Mouse (Mus musculus) layer of hippocampus, adult 18-20 months (tissue): ENCODE results near the gene Plin4. TPM values are rescaled to one million over a fixed set of nuclear protein-coding genes. Genes with fewer than 3 reads are reported as not detected.
"Not testable (repeated sequence)": the region's sequence is repeated elsewhere in the genome, so short reads cannot be mapped to it uniquely, and the experiment has no call there.

Experiments used
- DNase-seq, 2 experiments: peaks; one replicate each; pipeline ENCODE4 v3.0.0; 2022; ENCODE audit warnings: low spot score in 2 of 2
- total RNA-seq, 2 experiments: library from RNA; stranded (reverse); gene quantifications; 2 replicates each; pipeline ENCODE4 v1.2.3; 2021

Plin4 gene
- total RNA-seq, 2 experiments from 2014 or later = 16.3 to 16.9 TPM

- DNase-seq = not testable (repeated sequence)
Measured at GRCm38 (mm10) chr17:56065715-56066114, 43.9 kb downstream of the Plin4 start.

GRCm38 (mm10) chr17:56062081-56062480, 47.5 kb downstream of the Plin4 start:
- no peak for DNase-seq

- no peak for DNase-seq
Measured at GRCm38 (mm10) chr17:56057381-56058120, 52.1 kb downstream of the Plin4 start.

GRCm38 (mm10) chr17:56055945-56056678, 53.5 kb downstream of the Plin4 start:
- no peak for DNase-seq

GRCm38 (mm10) chr17:56054938-56055337, 54.7 kb downstream of the Plin4 start:
- DNase-seq = no peak

GRCm38 (mm10) chr17:56051369-56051768, 58.2 kb downstream of the Plin4 start:
- DNase-seq = no peak

Other genes with a start within 250 kb of the Plin4 start
- gene Zfp119a, start 230.9 kb downstream of the Plin4 start, total RNA-seq = 1 to 10 TPM; 4.7 to 5.9 TPM
- 1 to 10 TPM; 6.2 to 6.5 TPM for gene Zfp959, start 217.7 kb downstream of the Plin4 start, total RNA-seq
- gene Zfp119b, start 160.3 kb downstream of the Plin4 start, total RNA-seq = 1 to 10 TPM; 2.9 to 3.6 TPM
- 1 to 10 TPM; 1.4 to 1.5 TPM for gene Ebi3, start 157.2 kb downstream of the Plin4 start, total RNA-seq
- gene Yju2, start 150.7 kb downstream of the Plin4 start, total RNA-seq = 10 to 100 TPM; 16.9 to 17.5 TPM
- gene Shd, start 139.3 kb downstream of the Plin4 start, total RNA-seq = 10 to 100 TPM; 21.1 to 21.2 TPM
- 10 to 100 TPM; 68.1 to 68.2 TPM for gene Fsd1, start 123.3 kb downstream of the Plin4 start, total RNA-seq
- gene Stap2, start 104.2 kb downstream of the Plin4 start, total RNA-seq = 1 to 10 TPM; 1.4 to 2.1 TPM
- 100 to 1,000 TPM; 106 to 111 TPM for gene Mpnd, start 104.1 kb downstream of the Plin4 start, total RNA-seq
- 10 to 100 TPM; 53.9 to 57.8 TPM for gene Sh3gl1, start 73.2 kb downstream of the Plin4 start, total RNA-seq
- gene Chaf1a, start 69.4 kb downstream of the Plin4 start, total RNA-seq = 1 to 10 TPM; 2.0 to 3.0 TPM
- 10 to 100 TPM; 85.7 to 90.6 TPM for gene Ubxn6, start 34.8 kb downstream of the Plin4 start, total RNA-seq
- 100 to 1,000 TPM; 105 to 107 TPM for gene Hdgfl2, start 30.2 kb downstream of the Plin4 start, total RNA-seq
- 1 to 10 TPM in 1 of 2 experiments, under 1 TPM in 1; 0.67 to 1.1 TPM for gene Plin5, start 7.8 kb upstream of the Plin4 start, total RNA-seq
- gene Lrg1, start 12.2 kb upstream of the Plin4 start, total RNA-seq = 1 to 10 TPM in 1 of 2 experiments, under 1 TPM in 1; 0.61 to 1.0 TPM
- gene Sema6b, start 30.5 kb upstream of the Plin4 start, total RNA-seq = 100 to 1,000 TPM; 128 to 130 TPM
- gene Tnfaip8l1, start 52.7 kb upstream of the Plin4 start, total RNA-seq = 1 to 10 TPM; 4.6 to 6.1 TPM
- gene Mydgf, start 74.1 kb upstream of the Plin4 start, total RNA-seq = 10 to 100 TPM; 41.7 to 44.3 TPM
- 10 to 100 TPM; 61.7 to 63.8 TPM for gene Dpp9, start 109.1 kb upstream of the Plin4 start, total RNA-seq
- gene Fem1a, start 147.0 kb upstream of the Plin4 start, total RNA-seq = 10 to 100 TPM; 35.3 TPM
- gene Ticam1, start 167.0 kb upstream of the Plin4 start, total RNA-seq = 1 to 10 TPM; 7.9 to 8.2 TPM
- 10 to 100 TPM; 19.1 to 21.8 TPM for gene Plin3, start 183.1 kb upstream of the Plin4 start, total RNA-seq
- not detected for gene Arrdc5, start 190.5 kb upstream of the Plin4 start, total RNA-seq
- gene Uhrf1, start 193.5 kb upstream of the Plin4 start, total RNA-seq = under 1 TPM; 0.48 to 0.50 TPM
- gene Kdm4b, start 216.3 kb upstream of the Plin4 start, total RNA-seq = 10 to 100 TPM; 77.3 to 83.1 TPM